Mouse (Mus musculus) hindbrain, postnatal 0 days (tissue): ENCODE results near the gene Repin1. TPM values are rescaled to one million over a fixed set of nuclear protein-coding genes. Genes with fewer than 3 reads are reported as not detected.

Experiments
- ATAC-seq: fragments of 200-750 bp; cut with Nextera tagmentation; 2 replicates; pipeline ENCODE4 v1.8.0; 2017; ENCODE audit warnings: mild to moderate bottlenecking, moderate TSS enrichment, moderate library complexity
- DNase-seq: peaks from one replicate; pipeline ENCODE4 v3.0.0-alpha.2; 2015; ENCODE audit warnings: low spot score
- H3K27ac ChIP-seq: fragments of 300-500 bp; sonication (generic); 2 replicates; pipeline ENCODE4 v1.5.1; 2014; ENCODE audit warnings: mild to moderate bottlenecking
- H3K27me3 ChIP-seq: fragments of 300-500 bp; sonication (generic); 2 replicates; pipeline ENCODE4 v1.6.1; 2014; ENCODE audit warnings: low read length, mixed read lengths; ENCODE audit not compliant: insufficient read depth
- H3K36me3 ChIP-seq: fragments of 300-500 bp; sonication (generic); 2 replicates; pipeline ENCODE4 v1.6.1; 2014; ENCODE audit warnings: low read length, mixed read lengths; ENCODE audit not compliant: insufficient read depth
- H3K4me1 ChIP-seq: fragments of 300-500 bp; sonication (generic); 2 replicates; pipeline ENCODE4 v1.6.1; 2014; ENCODE audit warnings: antibody characterized with exemption, low read length, mixed read lengths; ENCODE audit not compliant: insufficient read depth
- H3K4me2 ChIP-seq: fragments of 300-500 bp; sonication (generic); 2 replicates; pipeline ENCODE4 v1.6.1; 2014; ENCODE audit warnings: low read depth, mild to moderate bottlenecking, low read length, moderate library complexity, mixed read lengths
- H3K4me3 ChIP-seq: fragments of 300-500 bp; sonication (generic); 2 replicates; pipeline ENCODE4 v1.5.1; 2014; ENCODE audit warnings: low read length
- H3K9ac ChIP-seq: fragments of 300-500 bp; sonication (generic); replicated peaks from 2 replicates; pipeline ENCODE4 v1.6.1; 2014; ENCODE audit warnings: mild to moderate bottlenecking, low read length, moderate library complexity, mixed read lengths
- H3K9me3 ChIP-seq: fragments of 300-500 bp; sonication (generic); 2 replicates; pipeline ENCODE4 v1.6.1; 2016; ENCODE audit warnings: low read length, mixed read lengths
- CTCF ChIP-seq: IDR thresholded peaks from 2 replicates; pipeline ENCODE4 v1.5.1; 2016; ENCODE audit warnings: antibody characterized with exemption, control low read depth, low read depth
- WGBS: fragments of 180-500 bp; shearing (Covaris S2); extraction: QIAGEN DNeasy Blood & Tissue Kit; methylation state at CpG from one replicate; pipeline ENCODE4 v1.1.7; 2014; 5-methylcytosine and 5-hydroxymethylcytosine counted together
- polyA plus RNA-seq: library from polyadenylated mRNA; unstranded; fragments of >200 nt; fragmentation: Nextera tagmentation; extraction: Ambion mirVana; gene quantifications from 2 replicates; pipeline ENCODE4 v1.2.1, GENCODE M21; 2015
- total RNA-seq: library from RNA; depleted of rRNA; stranded (reverse); fragments of >200 nt; gene quantifications from 2 replicates; pipeline ENCODE4 v1.2.3, GENCODE M21; 2014

The Repin1 gene
- total and polyA plus RNA-seq, 2 experiments from 2014 or later = 40.6 to 83.1 TPM

DNA sequence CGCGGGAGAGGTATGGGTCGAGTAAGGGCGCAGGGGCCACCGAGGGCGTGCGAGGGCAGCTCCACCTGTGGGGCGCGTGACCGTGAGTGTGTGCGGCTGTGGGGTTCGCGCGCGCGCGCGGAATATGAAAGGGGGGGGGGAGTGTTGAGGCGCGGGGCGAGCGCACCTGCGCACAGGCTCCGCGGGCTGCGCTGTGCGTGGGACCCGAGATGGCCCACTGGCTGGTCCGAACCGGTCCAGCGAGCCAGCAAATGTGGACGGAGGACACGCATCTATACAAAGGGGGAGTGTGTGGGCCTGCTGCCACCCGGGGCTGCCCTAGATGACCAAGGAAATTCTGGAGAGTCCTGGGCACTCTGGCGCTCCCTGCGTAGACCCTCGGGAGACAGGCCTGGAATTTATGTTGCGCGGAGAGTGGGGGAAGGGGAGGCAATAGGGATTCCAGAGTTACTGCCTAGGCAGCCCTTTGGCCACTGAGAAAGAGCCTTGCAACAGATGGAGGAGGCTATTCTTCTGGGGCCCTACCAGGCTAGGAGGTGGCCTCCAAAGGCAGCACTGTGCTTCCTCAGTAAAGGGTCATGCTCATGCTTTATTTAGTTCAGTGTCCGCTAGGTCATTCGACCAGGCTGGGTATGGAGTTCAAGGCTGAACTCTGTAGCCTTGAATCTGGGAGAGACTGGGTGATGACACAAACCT is 508 bp downstream of the Repin1 start:
- peak overlapping the region; percentile 98 for H3K27ac ChIP-seq
- peak overlapping the region; percentile 69 for H3K4me3 ChIP-seq
- peak overlapping the region; percentile 93 for H3K9ac ChIP-seq
- peak overlapping the region; percentile 85 for H3K4me2 ChIP-seq
- DNase-seq (peak; percentile 85), ATAC-seq (peak; percentile 86)
- peaks cover 10% of the 10 kb centered on the region; the same call in 1 of the 2 replicates for H3K4me1 ChIP-seq
- no peaks in the 10 kb centered on the region for H3K27me3 ChIP-seq
- no peak for TF ChIP-seq CTCF
- H3K36me3 ChIP-seq = peaks cover 29% of the 10 kb centered on the region
- 1% methylated on average over 37 of the region's 41 CpGs for WGBS
- H3K9me3 ChIP-seq = 0 out of 2 replicates have a peak, but pooled peaks cover 3% of the 10 kb centered on the region

DNA sequence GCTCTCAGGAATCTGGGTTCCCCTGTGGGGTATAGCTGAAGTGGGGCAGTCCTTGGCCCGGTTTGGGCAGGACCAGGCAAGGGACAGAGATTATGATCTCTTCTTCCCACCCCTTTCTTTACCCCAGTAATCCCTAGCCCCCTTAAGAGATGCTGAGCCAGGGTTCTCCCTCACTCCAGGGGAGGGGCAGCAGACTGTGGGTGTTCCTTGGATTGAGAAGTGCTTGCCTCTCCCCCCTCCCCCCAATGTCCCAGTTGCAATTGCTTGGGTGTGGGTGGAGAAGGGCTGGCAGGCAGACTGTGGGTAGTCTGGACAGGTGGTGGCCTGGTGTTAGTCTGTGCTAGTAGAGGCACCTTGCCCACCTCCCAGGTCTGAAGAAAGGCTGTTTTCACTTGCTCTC is 1.6 kb downstream of the Repin1 start:
- Histone ChIP-seq H3K9me3 (0 out of 2 replicates have a peak, but pooled peaks cover 3% of the 10 kb centered on the region), H3K4me3 (peak overlapping the region; percentile 69), H3K27me3 (no peaks in the 10 kb centered on the region), H3K9ac (peak overlapping the region; percentile 93; the same call in 1 of the 2 replicates), H3K4me2 (peak overlapping the region; percentile 85), H3K36me3 (peaks cover 39% of the 10 kb centered on the region), H3K4me1 (peaks cover 10% of the 10 kb centered on the region; the same call in 1 of the 2 replicates), H3K27ac (peak overlapping the region; percentile 98; the same call in 1 of the 2 replicates)
- TF ChIP-seq CTCF = no peak
- 71% methylated on average over 1 of the region's 1 CpGs for WGBS
- ATAC-seq = no peak
- DNase-seq = no peak

DNA sequence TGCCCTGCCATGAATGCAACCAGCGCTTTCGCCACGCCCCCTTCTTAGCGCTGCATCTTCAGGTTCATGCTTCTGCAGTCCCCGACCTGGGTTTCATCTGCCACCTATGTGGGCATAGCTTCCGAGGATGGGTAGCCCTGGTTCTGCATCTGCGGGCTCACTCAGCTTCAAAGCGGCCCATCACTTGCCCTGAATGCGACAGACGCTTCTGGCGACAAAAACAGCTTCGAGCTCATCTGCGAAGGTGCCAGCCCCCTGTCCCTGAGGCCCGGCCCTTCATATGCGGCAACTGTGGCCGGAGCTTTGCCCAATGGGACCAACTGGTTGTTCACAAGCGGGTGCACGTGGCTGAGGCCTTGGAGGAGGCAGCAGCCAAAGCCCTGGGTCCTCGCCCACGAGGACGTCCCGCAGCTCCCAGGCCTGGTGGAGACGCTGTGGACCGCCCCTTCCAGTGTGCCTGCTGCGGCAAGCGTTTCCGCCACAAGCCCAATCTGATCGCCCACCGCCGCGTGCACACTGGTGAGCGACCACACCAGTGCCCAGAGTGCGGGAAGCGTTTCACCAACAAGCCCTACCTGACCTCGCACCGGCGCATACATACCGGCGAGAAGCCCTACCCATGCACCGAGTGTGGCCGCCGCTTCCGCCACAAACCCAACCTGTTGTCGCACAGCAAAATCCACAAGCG is 3.0 kb downstream of the Repin1 start:
- H3K9ac ChIP-seq = no peak overlapping the region
- H3K27me3 ChIP-seq = no peaks in the 10 kb centered on the region
- H3K36me3 ChIP-seq = peaks cover 39% of the 10 kb centered on the region

DNA sequence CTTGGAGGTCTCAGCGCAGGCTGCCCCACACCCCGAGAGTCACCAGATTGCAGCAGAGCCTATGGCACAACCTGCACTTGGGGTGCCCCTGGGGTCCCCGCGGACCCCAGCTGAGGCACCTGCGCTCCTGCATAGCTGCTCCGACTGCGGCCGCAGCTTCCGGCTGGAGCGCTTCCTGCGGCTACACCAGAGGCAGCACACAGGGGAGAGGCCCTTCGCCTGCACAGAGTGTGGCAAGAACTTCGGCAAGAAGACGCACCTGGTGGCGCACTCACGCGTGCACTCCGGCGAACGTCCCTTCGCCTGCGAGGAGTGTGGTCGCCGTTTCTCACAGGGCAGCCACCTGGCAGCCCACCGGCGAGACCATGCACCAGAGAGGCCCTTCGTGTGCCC is 3.5 kb downstream of the Repin1 start:
- ATAC-seq = no peak
- DNase-seq = no peak
- Histone ChIP-seq H3K27me3 (no peaks in the 10 kb centered on the region), H3K4me1 (peaks cover 15% of the 10 kb centered on the region), H3K9me3 (0 out of 2 replicates have a peak, but pooled peaks cover 3% of the 10 kb centered on the region), H3K4me3 (no peak overlapping the region), H3K27ac (no peak overlapping the region), H3K4me2 (no peak overlapping the region), H3K9ac (no peak overlapping the region), H3K36me3 (peaks cover 39% of the 10 kb centered on the region)
- TF ChIP-seq CTCF = no peak
- 93% methylated on average over 27 of the region's 27 CpGs for WGBS

More for the DNA sequence above, 3.0 kb downstream of the Repin1 start:
- H3K4me3 ChIP-seq = no peak overlapping the region
- DNase-seq (no peak), ATAC-seq (no peak)
- no peak for TF ChIP-seq CTCF
- peaks cover 15% of the 10 kb centered on the region for H3K4me1 ChIP-seq
- H3K9me3 ChIP-seq = 0 out of 2 replicates have a peak, but pooled peaks cover 3% of the 10 kb centered on the region
- H3K27ac ChIP-seq = no peak overlapping the region
- H3K4me2 ChIP-seq = no peak overlapping the region
- 97% methylated on average over 45 of the region's 45 CpGs for WGBS

DNA sequence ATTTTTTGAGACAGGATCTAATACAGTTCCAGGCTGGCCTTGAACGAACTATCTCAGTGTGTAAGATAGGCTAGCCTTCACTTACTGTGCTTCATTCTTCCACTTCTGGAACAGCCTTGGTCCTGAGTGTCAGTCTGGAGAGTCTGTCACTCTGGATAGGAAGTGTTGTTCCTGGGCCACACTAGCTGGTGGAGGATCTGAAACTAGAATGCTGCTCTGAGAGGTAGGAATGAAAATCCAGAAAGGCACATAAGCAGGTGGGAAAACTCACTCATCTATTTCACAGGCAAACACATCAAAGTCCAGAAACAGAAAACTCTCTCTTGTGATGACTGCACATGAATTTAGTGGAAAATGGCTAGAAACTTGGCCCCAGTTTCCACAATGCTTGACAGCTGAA is 6.9 kb downstream of the Repin1 start:
- peak overlapping the region; percentile 94; the same call in 1 of the 2 replicates for H3K27ac ChIP-seq
- peaks cover 8% of the 10 kb centered on the region for H3K4me1 ChIP-seq
- WGBS = 100% methylated on average over 1 of the region's 1 CpGs
- ATAC-seq (no peak), DNase-seq (no peak)
- no peak overlapping the region for H3K4me3 ChIP-seq
- no peak overlapping the region for H3K9ac ChIP-seq
- no peaks in the 10 kb centered on the region for H3K27me3 ChIP-seq
- TF ChIP-seq CTCF = no peak
- H3K4me2 ChIP-seq = no peak overlapping the region
- H3K36me3 ChIP-seq = peaks cover 39% of the 10 kb centered on the region
- 0 out of 2 replicates have a peak, but pooled peaks cover 3% of the 10 kb centered on the region for H3K9me3 ChIP-seq

DNA sequence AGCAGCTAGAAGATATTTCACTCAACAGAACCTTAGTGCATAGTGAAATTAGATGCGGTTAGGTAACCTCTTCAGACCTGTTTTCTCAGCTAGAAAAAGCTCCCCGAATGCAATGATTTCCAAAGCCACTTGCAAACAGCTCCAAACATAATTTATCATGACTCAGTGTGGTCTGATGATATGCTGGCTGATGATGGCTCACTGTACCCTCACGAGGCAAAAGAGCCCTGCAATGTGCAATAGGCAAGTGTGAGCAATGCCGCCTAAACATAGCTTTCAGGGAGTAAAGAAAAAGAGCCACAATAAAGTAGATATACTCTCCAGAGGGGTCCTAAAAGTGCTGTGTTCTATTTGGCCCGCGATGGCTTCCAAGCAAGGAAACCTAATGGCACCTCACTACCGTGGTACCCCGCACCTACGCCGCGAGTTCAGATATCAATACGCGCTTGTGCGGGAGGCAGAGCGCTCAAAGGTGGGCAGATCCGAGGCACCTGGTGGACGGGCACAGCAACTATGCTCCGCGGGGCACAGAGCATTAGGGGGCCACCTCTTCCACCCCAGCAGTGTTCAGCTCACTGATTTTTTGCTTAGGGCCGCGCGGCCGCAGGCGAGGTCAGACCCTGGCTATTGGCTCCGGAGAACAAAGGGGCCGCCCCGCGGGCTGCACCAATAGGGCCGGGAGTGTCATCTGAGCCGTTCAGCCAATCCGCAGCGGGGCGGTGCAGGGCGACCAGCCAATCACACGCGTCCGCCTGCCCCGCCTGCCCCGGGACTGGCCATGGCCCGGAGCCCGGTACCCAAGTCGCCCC is 7.8 kb downstream of the Repin1 start, which contains the start of gene Zfp775:
Gene Zfp775 (plus strand): TSS at position 793 of the 809 bp plus-strand sequence.
- no peaks in the 10 kb centered on the region for H3K27me3 ChIP-seq
- H3K4me2 ChIP-seq = peak within 1 kb of the TSS; percentile 99
- peaks cover 34% of the 10 kb centered on the region for H3K36me3 ChIP-seq
- H3K4me1 ChIP-seq = peaks cover 8% of the 10 kb centered on the region
- ATAC-seq (peak; percentile 99), DNase-seq (peak; percentile 97)
- 3% methylated on average over 42 of the region's 42 CpGs for WGBS
- H3K9ac ChIP-seq = peak within 1 kb of the TSS; percentile 83
- peak; percentile 43 for TF ChIP-seq CTCF
- H3K9me3 ChIP-seq = 0 out of 2 replicates have a peak, but pooled peaks cover 3% of the 10 kb centered on the region
- H3K4me3 ChIP-seq = peak within 1 kb of the TSS; percentile 74
- peak within 1 kb of the TSS; percentile 94 for H3K27ac ChIP-seq
